Mouse (Mus musculus): ENCODE results near the gene Klhl25. TPM values are rescaled to one million over a fixed set of nuclear protein-coding genes. Genes with fewer than 3 reads are reported as not detected.
A peak's percentile ranks its signal among the peaks of the same experiment; 100 is the strongest.
"Not testable (repeated sequence)": the region's sequence is repeated elsewhere in the genome, so short reads cannot be mapped to it uniquely, and the experiment has no call there.

Klhl25 gene
- polyA plus RNA-seq, 1 experiment from 2014 or later: 9.1 TPM

- WGBS: 51% methylated on average over 4 of the region's 4 CpGs
- H3K4me2 ChIP-seq (ENCODE audit: low read depth, low read length): no peak overlapping the region
- H3K4me3 ChIP-seq (ENCODE audit: low read length): no peak overlapping the region
- H3K4me1 ChIP-seq (ENCODE audit: control insufficient read depth, insufficient read depth, low read length): peaks cover 49% of the 10 kb centered on the region
- no peaks in the 10 kb centered on the region for H3K27me3 ChIP-seq (ENCODE audit: control insufficient read depth, insufficient read depth, low read length)
- no peak overlapping the region for H3K27ac ChIP-seq (ENCODE audit: low read length)
- no peaks in the 10 kb centered on the region for H3K36me3 ChIP-seq (ENCODE audit: control insufficient read depth, insufficient read depth)
- no peak overlapping the region for H3K9ac ChIP-seq (ENCODE audit: low read length)
- no peaks in the 10 kb centered on the region for H3K9me3 ChIP-seq (replicated peaks; ENCODE audit: control insufficient read depth, low read length)
- ATAC-seq (replicated peaks; ENCODE audit: extremely low read depth, insufficient read depth, low FRiP score): no peak
Observed at GRCm38 (mm10) chr7:75852363-75852762, 4.3 kb downstream of the Klhl25 start.

DNA sequence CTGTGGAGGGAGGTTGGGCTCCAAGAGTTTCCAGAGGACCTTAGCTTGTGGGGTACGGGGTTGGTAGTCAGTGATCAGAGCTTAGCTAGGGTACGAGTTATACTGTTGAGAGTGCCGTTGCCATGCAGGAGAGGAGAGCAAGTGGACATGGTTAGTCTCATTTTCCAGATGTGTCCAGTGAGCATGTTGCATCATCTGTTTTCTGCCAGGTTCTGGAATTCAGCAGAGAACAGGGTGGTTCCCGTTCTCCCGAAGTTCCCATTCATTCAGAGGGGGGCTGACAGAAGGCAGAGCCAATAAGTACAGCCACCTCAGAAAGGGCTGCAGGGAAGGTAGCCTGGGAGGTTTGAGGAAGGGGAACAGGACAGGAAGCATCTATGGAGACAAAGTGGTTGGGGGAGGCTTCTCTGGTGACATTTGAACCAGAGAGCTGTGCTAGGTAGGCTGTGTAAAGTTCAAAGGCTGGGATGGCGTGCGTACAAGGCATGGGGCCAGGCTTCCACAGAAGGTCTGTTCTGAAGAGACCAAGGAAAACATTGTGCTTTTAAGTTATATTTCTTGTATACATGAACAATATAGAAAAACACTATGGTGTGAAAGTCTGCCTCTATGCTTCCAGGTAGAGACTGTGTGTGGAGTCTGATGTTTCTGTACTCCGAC, 5.2 kb downstream of the Klhl25 start:
- no peak overlapping the region for H3K9ac ChIP-seq (ENCODE audit: low read length)
- H3K27ac ChIP-seq (ENCODE audit: low read length): no peak overlapping the region
- H3K27me3 ChIP-seq (ENCODE audit: control insufficient read depth, insufficient read depth, low read length): no peaks in the 10 kb centered on the region
- H3K4me3 ChIP-seq (ENCODE audit: low read length): no peak overlapping the region
- no peaks in the 10 kb centered on the region for H3K9me3 ChIP-seq (replicated peaks; ENCODE audit: control insufficient read depth, low read length)
- no peaks in the 10 kb centered on the region for H3K36me3 ChIP-seq (ENCODE audit: control insufficient read depth, insufficient read depth)
- WGBS: 76% methylated on average over 8 of the region's 8 CpGs
- peaks cover 47% of the 10 kb centered on the region for H3K4me1 ChIP-seq (ENCODE audit: control insufficient read depth, insufficient read depth, low read length)
- ATAC-seq (replicated peaks; ENCODE audit: extremely low read depth, insufficient read depth, low FRiP score): no peak
- H3K4me2 ChIP-seq (ENCODE audit: low read depth, low read length): no peak overlapping the region

GRCm38 (mm10) chr7:75854231-75854925, 6.3 kb downstream of the Klhl25 start:
- Histone ChIP-seq H3K4me2 (ENCODE audit: low read depth, low read length) (no peak overlapping the region), H3K9me3 (replicated peaks; ENCODE audit: control insufficient read depth, low read length) (no peaks in the 10 kb centered on the region), H3K4me3 (ENCODE audit: low read length) (no peak overlapping the region), H3K9ac (ENCODE audit: low read length) (0 out of 2 replicates have a peak overlapping the region, but pooled peaks have one; percentile 26), H3K27me3 (ENCODE audit: control insufficient read depth, insufficient read depth, low read length) (no peaks in the 10 kb centered on the region), H3K27ac (ENCODE audit: low read length) (peak overlapping the region; percentile 43), H3K4me1 (ENCODE audit: control insufficient read depth, insufficient read depth, low read length) (peaks cover 43% of the 10 kb centered on the region), H3K36me3 (ENCODE audit: control insufficient read depth, insufficient read depth) (peaks cover 3% of the 10 kb centered on the region; the same call in 1 of the 2 replicates)
- 39% methylated on average over 6 of the region's 6 CpGs for WGBS
- ATAC-seq (replicated peaks; ENCODE audit: extremely low read depth, insufficient read depth, low FRiP score): no peak

DNA sequence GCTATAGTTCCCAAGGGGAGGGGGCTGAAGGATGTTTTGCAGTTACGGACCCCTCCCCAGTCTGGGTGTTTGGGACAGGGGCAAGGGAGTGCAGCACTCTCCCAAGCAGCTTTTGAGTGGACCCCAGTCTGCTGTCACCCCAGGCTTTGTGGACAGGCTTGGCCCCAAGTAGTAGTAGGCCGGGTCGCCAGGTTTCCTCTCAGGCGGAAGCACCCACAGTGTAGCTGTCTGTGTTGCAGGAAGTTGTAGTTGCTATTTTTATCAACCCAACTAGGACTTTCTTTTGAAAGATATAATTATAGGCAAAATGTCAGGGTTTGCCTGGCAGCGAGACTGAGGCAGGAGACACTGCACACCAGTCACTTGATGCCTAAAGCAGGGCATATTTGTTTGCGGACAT, 6.9 kb downstream of the Klhl25 start:
- 44% methylated on average over 6 of the region's 6 CpGs for WGBS
- peak overlapping the region; percentile 43; the same call in 1 of the 2 replicates for H3K27ac ChIP-seq (ENCODE audit: low read length)
- H3K9ac ChIP-seq (ENCODE audit: low read length): 0 out of 2 replicates have a peak overlapping the region, but pooled peaks have one; percentile 26
- H3K4me3 ChIP-seq (ENCODE audit: low read length): no peak overlapping the region
- ATAC-seq (replicated peaks; ENCODE audit: extremely low read depth, insufficient read depth, low FRiP score): no peak
- H3K36me3 ChIP-seq (ENCODE audit: control insufficient read depth, insufficient read depth): peaks cover 3% of the 10 kb centered on the region; the same call in 1 of the 2 replicates
- no peaks in the 10 kb centered on the region for H3K27me3 ChIP-seq (ENCODE audit: control insufficient read depth, insufficient read depth, low read length)
- H3K9me3 ChIP-seq (replicated peaks; ENCODE audit: control insufficient read depth, low read length): no peaks in the 10 kb centered on the region
- no peak overlapping the region; the same call in 1 of the 2 replicates for H3K4me2 ChIP-seq (ENCODE audit: low read depth, low read length)
- peaks cover 39% of the 10 kb centered on the region for H3K4me1 ChIP-seq (ENCODE audit: control insufficient read depth, insufficient read depth, low read length)

DNA sequence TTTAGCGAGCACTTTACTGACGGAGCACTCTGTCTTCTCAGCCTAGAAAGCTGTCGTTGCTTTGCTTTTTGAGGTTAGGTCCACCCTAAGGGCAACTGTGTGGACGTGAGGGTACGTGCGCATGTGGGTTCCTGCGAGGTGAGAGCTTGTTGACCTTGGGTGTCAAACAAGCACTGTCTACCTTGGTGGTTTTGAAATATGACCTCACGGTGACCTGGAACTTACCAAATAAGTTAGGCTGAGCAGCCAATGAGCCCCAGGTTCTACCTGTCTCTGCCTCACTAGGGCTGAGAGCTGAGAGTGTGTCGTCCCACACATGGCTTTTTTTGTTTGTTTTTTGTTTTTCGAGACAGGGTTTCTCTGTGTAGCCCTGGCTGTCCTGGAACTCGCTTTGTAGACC, 8.1 kb downstream of the Klhl25 start:
- no peak overlapping the region for H3K27ac ChIP-seq (ENCODE audit: low read length)
- 92% methylated on average over 11 of the region's 11 CpGs for WGBS
- no peak for ATAC-seq (replicated peaks; ENCODE audit: extremely low read depth, insufficient read depth, low FRiP score)

DNA sequence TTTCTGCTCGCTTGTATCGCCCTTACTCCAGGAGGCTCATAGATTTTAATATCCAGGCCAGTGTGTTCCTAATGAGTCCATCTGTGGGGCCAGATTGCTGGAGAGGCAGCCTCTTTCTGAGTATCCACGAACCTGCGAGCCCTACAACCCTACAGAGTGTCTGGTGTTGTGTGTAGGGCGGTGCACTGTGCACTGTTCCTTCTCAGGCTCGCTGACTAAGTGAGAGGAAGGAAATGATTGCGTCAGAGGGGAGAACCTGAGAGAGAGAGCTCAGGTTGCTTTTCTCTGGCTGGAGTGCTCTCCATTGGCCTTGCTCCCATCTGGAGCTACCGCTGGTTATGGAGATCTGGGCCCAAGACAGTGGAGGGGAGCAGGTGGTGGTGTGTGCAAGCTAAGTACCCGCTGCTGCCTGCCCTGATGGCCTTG, 11.7 kb downstream of the Klhl25 start:
- Histone ChIP-seq H3K9ac (ENCODE audit: low read length) (no peak overlapping the region), H3K9me3 (replicated peaks; ENCODE audit: control insufficient read depth, low read length) (no peaks in the 10 kb centered on the region), H3K27ac (ENCODE audit: low read length) (no peak overlapping the region), H3K27me3 (ENCODE audit: control insufficient read depth, insufficient read depth, low read length) (no peaks in the 10 kb centered on the region), H3K4me3 (ENCODE audit: low read length) (no peak overlapping the region), H3K4me2 (ENCODE audit: low read depth, low read length) (no peak overlapping the region), H3K36me3 (ENCODE audit: control insufficient read depth, insufficient read depth) (peaks cover 10% of the 10 kb centered on the region), H3K4me1 (ENCODE audit: control insufficient read depth, insufficient read depth, low read length) (peaks cover 21% of the 10 kb centered on the region)
- 82% methylated on average over 9 of the region's 9 CpGs for WGBS
- ATAC-seq (replicated peaks; ENCODE audit: extremely low read depth, insufficient read depth, low FRiP score): no peak

More for the DNA sequence above, 8.1 kb downstream of the Klhl25 start:
- Histone ChIP-seq H3K27me3 (ENCODE audit: control insufficient read depth, insufficient read depth, low read length) (no peaks in the 10 kb centered on the region), H3K4me2 (ENCODE audit: low read depth, low read length) (no peak overlapping the region), H3K9me3 (replicated peaks; ENCODE audit: control insufficient read depth, low read length) (no peaks in the 10 kb centered on the region), H3K9ac (ENCODE audit: low read length) (no peak overlapping the region), H3K36me3 (ENCODE audit: control insufficient read depth, insufficient read depth) (peaks cover 3% of the 10 kb centered on the region; the same call in 1 of the 2 replicates), H3K4me1 (ENCODE audit: control insufficient read depth, insufficient read depth, low read length) (peaks cover 43% of the 10 kb centered on the region), H3K4me3 (ENCODE audit: low read length) (no peak overlapping the region)

DNA sequence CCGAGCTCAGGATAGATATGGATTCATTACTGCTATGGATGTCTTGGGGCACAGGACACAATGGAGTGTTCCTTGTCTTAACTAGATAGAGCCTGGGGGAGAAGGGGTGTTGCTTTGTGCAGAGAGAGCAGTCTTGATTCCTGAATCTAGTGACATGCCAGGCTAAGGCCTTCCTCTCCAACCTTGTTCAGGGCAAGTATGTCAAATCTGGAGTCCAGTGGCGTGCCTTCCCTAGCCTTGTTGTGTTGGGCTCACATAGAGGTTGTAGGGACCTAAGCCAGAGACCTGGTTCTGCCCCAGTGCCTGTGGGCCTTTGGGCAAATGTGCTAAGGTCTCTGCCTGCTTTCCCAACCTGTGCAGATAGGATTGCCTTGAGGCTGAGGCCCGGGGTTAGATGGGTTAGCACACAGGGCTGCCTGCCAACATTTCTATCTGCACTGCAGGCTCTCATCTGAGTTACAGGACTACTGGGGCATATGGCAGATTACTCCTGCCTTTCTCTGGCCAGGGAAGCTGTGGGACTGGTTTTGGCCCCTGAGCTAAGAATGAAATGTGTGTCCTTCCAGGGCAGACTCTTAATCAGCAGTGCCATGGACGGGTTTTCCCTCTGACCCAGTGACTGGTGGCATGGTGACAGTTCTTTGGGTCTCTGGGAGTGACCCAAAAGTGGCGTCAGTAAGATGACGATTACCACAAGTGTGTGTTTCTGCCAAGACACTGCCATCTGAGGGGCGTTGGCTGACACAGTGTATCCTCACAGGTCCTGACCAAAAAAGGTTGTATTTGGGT, 13.7 kb downstream of the Klhl25 start:
- H3K4me2 ChIP-seq (ENCODE audit: low read depth, low read length); H3K4me1 ChIP-seq (ENCODE audit: control insufficient read depth, insufficient read depth, low read length); H3K27me3 ChIP-seq (ENCODE audit: control insufficient read depth, insufficient read depth, low read length); H3K9ac ChIP-seq (ENCODE audit: low read length); H3K4me3 ChIP-seq (ENCODE audit: low read length); H3K9me3 ChIP-seq (replicated peaks; ENCODE audit: control insufficient read depth, low read length): not testable (repeated sequence)
- Histone ChIP-seq H3K27ac (ENCODE audit: low read length) (peak overlapping the region; percentile 71), H3K36me3 (ENCODE audit: control insufficient read depth, insufficient read depth) (peaks cover 30% of the 10 kb centered on the region)
- ATAC-seq (replicated peaks; ENCODE audit: extremely low read depth, insufficient read depth, low FRiP score): peak; percentile 59
- 45% methylated on average over 7 of the region's 7 CpGs for WGBS

DNA sequence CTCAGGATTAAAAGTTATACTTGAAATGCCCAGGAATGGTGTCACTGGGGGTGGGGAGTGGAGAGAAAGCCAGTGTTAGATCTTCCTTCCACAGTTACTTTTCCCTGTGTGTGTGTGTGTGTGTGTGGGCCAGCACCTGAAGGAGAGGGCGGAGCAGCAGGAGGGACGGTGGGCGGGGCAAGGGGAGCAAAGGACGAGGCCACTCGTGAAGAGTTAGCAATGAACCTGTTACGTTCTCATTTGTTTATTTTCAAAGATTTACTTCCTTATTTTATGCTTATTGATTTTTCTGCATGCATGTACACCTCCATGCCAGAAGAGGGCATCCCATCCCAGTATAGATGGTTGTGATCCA, 14.3 kb downstream of the Klhl25 start:
- 94% methylated on average over 6 of the region's 6 CpGs for WGBS
- not testable (repeated sequence) for ATAC-seq (replicated peaks; ENCODE audit: extremely low read depth, insufficient read depth, low FRiP score); H3K4me2 ChIP-seq (ENCODE audit: low read depth, low read length); H3K9ac ChIP-seq (ENCODE audit: low read length); H3K4me1 ChIP-seq (ENCODE audit: control insufficient read depth, insufficient read depth, low read length); H3K4me3 ChIP-seq (ENCODE audit: low read length); H3K9me3 ChIP-seq (replicated peaks; ENCODE audit: control insufficient read depth, low read length); H3K27me3 ChIP-seq (ENCODE audit: control insufficient read depth, insufficient read depth, low read length)
- Histone ChIP-seq H3K27ac (ENCODE audit: low read length) (peak overlapping the region; percentile 71), H3K36me3 (ENCODE audit: control insufficient read depth, insufficient read depth) (peaks cover 36% of the 10 kb centered on the region)
